Mouse (Mus musculus) cerebellum, postnatal 14 days (tissue): ENCODE results near the gene Zmiz1.

Experiments
- DNase-seq, 2 experiments: peaks; one replicate each; pipeline ENCODE4 v3.0.0; 2021; ENCODE audit warnings: mixed read lengths in 2 of 2

Zmiz1 gene

DNA sequence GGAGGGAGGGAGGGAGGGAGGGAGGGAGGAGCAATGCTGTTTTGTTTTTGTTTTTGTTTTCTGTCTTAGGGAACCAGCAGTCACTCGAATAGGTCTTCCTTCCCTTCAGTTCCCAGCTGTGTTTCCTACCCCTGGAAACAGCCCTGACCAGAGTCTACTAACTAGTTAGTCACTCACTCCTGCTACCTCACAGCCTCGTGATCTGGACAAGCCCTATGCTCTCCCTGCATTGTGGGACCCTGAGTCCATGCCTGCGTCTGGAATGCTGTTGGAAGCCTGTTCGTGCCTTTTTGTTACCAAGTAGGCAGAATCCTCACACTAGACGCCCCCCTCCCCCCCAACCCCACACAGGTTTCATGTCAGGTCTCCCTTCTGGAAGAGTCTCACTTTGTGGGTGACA is 15.0 kb downstream of the Zmiz1 start:
- DNase-seq, result no peak

DNA sequence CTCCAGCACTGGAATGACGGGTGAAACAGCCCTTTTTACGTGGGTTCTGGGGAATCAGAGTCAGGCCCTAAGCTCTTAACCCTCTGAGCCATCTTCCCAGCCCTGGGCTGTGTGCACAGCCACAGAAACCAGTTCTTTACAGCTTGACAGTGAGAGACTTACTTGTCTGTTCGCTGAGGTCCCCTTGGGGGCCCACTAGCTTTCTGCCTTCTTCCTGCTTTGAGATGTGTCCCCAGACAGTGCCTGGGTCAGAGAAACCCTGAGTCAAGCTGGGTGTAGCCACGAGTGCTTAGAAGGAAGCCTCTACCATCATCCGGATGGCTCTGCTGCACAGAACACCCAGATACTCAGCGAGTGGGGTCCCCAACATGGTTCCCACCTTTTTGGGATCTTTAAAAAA is 15.7 kb downstream of the Zmiz1 start:
- DNase-seq, result no peak

DNA sequence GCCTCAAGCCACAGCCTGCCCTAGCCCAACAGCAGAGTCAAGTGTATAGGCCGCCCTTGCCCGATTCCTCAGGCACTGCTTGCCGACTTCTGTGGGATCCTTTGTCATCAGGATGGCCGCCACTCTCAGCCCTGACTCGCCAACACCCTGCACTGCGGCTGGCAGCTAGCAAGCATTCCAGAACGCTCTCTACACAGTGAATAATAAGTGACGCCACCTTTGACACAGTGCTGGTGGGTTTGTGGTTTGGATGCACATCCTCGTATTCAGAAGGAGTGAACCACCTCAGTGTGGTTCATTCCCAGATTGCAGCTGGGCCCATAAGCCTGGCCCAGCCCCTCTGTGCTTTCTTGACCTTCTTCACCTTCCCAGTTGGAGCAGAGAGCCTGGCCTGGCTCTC is 17.1 kb downstream of the Zmiz1 start:
- DNase-seq, result no peak

DNA sequence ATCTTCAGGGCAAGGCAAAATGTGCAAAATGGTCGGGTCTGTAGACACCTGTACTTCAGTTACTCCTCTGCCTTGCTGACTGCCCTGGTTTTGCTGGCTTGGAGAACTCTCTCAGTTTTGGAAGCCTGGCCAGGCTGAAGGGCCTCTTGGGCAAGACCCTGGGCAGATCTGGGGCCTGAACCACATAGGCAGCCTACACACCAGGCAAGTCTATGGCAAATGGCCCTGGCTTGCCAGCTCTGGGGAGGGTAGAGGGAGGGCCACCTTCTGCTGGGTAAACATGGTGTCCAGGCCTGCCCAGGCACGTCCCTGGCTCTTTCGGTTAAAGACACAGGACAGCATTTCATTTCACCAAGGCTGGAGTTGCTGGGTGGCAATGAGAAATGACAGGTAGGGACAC is 17.5 kb downstream of the Zmiz1 start:
- DNase-seq, result peak; percentile 65 to 73

DNA sequence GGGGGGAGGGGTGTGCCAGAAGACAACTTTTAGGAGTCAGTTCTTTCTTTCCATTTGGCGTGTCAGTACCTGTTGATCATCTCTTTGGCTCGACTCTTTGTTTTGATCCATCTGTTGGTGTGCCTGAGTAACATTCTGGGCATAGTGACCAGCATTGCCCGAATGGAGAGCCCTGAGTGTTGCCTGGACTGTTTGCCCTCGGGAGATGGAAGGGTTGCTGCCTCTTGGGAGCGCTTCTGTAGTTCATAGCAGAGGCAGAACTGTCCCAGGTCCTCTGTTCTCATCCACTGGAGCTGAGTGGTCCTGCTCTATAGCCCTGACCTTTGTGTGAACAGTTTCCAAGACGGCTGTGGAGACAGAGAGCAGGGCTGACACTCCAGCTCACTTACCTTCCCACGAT is 18.3 kb downstream of the Zmiz1 start:
- no peak for DNase-seq

DNA sequence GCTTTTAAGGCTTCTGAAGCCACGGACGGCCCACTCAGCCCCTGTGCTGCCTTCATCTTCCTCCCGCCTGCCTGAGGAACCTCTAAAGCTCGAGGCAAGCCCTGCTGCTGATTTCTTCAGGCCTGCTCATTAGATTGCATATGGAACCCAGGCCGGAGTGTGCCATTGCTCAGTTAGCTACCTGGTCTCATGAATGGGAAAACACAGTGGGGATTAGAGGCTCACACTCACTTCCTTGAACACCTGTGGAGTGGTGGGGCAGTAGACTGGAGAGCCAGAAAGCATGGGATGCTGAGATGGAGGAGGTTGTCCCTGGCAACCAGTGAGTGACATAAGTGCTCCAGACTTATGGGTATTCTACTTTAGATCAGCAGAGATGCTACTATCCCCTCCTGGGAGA is 19.3 kb downstream of the Zmiz1 start:
- DNase-seq, result no peak

DNA sequence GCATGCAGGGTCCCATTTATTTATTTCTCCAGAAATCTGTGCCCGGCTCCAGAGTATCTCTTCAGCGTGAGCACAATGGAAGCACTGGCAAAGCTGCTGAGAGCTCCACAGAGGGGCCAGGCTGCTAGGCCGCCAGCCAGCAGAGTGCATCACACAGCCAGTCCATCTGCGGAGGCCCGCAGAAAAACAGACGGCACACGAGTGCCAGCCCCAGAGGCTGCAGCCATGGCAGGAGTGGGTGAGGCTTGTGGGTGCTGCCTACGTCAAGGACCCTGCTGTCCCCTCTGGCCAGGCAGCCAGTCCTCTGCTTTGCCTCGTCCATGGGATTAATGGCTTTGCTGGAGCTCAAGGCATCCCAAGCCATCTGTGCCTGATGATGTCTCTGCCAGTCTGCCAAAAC is 19.8 kb downstream of the Zmiz1 start:
- peak; percentile 75 to 81 for DNase-seq

DNA sequence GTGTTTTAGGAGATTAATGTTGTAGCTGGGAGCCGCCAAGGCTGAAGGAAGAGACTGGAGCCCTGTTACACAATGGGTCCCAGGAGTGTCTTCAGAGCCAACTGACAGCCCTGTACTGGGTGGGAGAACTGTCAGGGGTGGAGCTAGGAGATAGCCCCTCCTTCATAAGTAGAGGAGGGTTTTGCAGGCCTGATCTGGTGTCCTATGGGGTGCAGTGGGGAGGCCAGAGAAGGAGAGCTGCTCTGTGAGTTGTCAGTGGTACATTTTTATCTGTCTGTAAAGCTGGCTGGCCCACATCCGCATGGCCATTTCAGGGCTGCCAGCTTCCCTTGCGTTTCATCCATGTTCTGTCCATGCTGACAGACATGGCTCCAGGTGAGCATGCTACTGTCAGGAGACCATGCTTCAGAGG is 20.9 kb downstream of the Zmiz1 start:
- DNase-seq, result no peak

DNA sequence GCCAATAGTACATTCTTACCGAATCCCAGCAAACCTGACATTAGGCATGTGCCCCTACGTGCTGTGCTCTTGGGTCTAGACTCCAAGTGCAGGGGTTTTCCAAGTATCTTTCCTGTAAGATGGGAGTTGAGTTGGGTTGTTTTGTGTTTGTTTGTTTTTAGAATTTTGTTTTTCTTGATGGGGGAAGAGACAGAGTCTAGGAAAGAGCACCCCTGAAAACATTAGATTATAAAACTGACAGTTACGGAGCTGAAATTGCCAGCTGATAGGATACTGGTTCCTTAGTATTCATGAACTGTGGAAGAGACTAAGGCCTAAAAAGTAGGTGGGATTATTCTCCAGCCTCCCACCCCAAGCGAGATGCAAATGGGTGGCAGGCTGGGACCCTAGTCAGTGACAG is 21.5 kb downstream of the Zmiz1 start:
- DNase-seq, result no peak

DNA sequence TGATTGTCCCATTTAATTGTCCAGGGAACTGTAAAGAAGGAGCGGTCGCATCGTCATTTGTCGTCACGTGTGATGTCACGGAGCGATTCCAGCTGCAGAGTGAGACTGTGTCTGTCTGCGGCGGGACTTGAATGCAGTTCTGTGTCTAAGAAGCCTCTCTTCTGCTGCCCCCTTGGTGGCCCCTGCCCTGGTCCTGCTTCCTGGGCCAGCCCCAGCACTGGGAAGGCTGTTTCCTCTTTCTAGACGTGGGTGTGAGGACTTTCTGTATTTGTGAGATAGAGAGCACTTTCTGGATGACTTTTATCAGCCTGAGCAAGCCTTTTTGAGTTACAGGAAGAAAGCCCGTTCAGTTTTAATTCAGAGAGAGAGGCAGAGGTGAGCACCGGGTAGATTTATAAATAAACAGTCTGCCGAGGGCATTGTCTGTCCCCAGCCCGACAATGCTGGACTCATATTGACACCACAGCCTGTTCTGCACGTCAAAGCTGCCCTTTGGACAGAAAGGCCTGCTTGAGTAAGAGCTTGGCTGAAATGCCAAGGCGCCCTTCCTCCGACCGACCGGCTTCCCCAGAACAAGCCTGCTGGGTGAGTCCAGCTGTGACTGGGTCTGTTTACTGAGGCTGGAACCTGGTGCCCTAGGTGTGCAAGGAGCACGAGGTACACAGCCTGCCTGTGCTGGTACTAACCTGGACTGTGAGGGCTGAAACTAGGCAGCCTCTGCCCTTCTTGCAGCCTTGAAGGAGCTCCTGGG is 22.1 kb downstream of the Zmiz1 start:
- no peak for DNase-seq

DNA sequence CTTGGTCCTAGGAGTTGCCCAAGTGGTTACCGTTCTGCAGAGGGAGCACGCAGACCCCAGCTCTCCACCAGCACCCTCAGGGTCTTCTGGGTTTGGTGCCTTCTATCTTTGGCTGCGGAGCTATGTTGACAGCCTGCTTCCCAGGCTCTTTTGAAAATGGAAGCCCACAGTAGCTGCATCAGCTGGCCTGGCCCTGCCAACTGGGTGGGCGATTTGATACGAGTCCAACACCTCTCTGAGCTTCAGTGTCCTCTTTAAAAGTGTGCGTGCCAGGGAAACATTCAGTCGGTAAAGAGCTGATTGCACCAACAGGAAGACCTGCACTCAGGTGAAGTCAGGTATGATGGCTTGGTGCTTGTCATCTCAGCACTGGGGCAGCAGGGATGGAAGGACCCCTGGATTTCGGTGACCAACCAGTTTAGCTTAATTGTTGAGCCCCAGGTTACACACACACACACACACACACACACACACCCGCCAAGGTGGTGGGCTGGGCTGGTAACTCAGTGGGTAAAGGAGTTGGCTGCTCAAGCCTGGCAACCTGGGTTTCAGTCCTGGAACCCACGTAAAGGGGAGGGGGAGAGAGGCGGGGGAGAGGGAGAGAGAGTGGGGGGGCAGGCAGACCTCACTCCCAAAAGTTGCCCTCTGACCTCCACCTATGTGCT is 22.8 kb downstream of the Zmiz1 start:
- DNase-seq, result no peak

DNA sequence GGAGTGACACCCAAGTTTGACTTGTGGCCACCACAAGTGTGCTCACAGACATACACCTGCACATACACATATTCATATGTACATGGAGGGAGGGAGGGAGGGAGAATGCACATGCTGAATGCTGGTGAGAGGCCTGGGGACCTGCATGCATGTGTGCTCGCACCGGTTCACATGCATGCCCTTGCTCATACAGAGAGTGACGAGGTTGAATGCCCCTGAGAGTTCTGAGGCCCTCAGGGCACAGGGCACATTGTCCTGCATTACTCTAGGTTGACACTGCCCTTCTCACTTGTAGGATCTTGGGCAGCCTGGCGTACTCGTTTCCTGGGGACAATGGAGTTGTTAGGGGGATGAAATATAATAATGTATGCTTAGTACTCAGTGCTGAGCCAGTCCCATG is 23.4 kb downstream of the Zmiz1 start:
- no peak for DNase-seq

DNA sequence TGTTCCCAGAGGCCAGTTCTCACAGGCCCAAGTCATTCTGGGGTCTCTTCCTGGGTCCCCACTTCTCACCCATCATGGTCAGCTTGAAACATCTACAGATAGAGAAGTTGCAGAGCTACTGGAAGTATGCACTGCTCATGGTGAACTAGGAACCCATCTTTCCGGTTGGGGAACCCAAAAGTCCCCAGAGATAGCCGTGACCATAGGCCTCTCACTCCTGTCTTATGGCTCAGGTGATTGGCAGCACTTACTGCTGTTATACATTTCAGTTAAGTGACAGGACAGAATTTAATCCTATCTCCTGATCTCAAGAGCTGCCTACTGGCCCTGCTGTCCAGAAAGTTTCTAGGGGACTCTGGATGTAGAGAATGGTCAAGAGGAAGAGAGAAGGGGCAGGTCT is 24.3 kb downstream of the Zmiz1 start:
- no peak for DNase-seq

DNA sequence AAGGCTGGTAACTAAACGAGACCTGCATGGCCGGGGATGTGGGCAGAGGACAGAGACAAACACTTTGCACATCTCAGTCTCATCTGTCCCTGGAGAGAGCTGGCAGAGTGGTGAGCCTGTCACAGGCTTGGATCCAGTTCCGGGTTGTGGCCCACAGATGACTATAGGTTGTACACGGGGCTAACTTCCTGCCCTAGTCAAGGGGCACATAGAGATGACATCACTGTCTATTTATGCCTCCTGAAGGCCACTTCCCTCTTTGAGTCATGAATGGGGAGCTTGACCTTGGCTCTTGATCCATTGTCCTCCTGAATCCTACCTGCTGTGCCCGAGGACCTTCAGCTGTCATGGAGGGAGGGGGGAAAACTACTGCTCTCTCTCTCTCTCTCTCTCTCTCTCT is 25.1 kb downstream of the Zmiz1 start:
- no peak for DNase-seq

DNA sequence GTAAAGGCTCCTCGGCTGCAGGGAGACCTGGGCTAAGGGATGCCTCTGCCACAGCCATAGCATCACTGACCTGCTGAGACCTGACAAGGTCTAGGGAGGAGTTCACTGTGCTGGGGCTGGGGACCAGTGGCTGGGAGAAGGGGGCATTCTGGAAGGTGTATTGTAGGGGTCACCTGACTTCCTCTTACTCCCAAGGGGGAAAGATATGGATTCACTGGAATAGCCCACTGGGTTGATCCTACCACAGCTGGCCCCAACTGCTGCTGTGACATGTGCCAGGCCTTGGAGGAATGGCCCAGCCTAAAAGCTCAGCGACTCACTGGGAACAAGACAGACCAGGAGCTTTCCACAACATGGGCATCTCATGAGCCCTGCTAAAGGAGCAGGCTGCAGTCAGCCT is 27.2 kb downstream of the Zmiz1 start:
- DNase-seq, result no peak

DNA sequence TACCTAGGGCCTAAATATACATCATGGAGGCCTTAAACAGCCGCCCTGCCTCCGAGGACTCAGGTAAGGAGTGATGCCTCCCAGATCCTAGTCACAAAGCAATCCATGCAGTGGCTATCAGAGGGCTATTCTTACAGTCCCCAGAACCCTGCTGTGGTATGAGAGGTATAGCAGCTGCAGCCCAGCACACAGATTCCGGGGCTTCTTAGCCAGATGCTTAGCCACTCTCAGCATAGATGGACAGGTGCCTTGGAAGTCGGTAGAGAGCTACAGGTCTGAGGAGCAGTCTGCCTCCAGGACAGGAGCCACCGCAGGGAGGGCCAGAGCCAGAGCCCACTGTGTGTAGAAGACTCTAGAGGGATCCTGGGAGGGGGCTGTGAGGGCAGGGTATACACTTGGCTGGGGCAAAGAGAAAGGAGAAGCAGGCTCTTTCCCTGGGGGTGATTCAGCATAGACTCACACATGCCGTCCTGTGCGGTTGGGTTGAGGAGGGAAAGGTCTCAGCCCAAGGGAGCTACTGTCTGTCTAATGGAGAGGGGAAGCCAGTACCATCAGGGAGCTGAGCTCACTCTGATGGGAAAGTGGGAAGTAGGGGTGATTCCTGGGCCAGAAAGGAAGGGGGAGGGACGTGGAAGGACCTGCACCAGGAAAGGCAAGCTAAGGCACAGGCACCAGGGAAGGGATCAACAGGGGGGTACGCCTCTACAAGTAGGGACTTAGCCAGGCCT is 27.9 kb downstream of the Zmiz1 start:
- no peak for DNase-seq

DNA sequence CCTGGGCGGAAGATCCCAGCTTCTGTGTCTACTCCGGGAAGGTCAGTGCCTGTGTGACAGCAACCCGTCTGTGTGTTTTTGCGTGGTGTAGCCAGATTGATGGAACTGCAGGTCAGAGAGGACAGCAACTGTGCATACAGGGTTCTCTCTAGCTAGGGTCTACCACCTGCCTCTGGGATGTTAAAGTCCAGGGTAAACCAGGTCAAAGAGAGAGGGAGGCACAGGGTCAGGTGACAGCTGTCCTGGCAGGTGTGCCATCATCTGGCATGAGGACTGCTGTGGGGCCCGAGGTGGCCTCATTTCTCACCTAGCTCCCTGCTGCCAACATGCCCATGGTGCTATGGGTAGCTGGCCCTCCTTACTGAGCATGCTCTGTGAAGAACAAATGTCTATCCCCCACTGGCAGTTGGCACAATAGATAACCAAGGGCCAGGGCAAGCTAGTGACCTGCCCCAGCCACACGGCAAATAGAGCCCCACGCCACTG is 28.5 kb downstream of the Zmiz1 start:
- DNase-seq, result no peak

DNA sequence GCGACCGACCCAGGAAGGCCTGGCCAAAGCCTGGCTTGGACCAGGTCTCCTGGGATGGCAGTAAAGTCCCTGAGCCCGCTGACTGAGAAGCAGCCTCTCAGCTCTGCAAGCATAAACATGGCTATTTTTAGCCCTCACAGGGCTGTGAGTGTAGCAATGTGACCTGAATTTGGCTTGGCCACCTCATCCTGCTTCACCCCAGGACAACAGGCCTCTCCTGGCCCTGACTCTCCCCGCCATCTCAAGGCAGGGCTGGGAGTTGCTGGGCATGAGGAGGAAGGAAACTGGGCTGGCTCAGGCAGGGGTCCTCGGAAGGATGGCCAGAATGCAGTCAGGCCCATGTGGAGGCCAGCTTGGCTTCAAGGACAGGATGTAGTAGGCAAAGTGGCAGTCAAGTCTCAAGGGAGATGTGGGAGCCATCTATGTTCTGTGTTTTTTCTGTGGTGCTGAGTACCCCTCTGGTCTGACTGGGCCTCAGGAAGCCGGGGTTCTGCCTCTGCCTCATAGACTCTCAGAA is 29.2 kb downstream of the Zmiz1 start:
- peak; percentile 70 to 81 for DNase-seq

DNA sequence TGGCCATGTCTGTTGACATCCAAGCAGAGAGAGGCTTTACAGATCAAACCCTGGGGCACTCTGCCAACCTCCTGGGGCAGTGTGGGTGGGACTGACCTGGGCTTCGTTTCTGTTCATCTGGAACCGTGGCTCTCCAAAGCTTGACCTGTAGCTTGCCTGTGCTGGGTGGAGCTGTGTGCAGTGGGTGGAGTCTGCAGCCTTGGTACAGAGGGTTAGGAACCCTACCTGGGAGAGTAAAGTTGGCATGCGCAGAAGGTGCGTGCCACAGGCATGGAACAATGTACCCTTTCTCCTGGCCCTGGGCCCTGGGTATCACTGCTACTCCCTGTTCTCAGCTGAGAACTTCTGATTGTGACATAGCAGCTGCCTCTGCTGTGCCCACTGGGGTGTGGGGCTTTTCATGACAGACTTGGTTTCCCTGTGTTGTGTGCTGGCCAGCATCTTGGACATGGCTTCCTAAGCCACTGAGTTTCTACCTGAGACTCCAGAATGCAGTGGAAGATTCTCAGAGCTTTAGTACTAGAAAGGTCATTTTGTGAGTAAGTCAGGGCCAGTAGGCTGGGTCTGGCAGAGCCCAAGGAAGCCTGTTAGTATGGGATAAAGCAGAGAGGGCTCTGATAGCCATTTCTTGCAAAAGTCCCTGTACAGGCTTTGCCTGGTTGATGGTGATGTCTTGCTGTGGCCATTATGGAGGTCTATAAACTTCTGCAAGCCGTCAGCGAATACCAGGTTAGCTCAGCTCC is 30.5 kb downstream of the Zmiz1 start:
- peak; percentile 76 to 77 for DNase-seq

DNA sequence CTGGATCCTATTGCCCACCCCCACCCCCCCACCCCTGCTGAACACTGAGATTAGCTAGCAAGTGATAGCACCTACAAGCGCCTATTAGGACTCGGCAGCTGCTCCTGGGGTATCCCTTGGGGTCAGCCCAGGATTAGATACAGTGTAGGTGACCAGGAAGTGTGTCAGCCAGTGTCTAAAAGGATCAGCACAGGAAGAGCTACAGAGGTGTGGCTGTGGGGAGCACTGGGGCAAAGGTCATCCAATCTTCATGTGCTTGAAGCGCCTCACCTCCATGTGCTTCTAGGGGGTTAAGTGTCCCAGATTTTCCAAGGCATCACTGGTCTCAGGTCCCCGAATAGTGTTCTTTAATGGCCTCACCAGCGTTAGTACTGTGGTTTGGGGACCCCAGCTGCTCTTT is 33.0 kb downstream of the Zmiz1 start:
- no peak for DNase-seq

DNA sequence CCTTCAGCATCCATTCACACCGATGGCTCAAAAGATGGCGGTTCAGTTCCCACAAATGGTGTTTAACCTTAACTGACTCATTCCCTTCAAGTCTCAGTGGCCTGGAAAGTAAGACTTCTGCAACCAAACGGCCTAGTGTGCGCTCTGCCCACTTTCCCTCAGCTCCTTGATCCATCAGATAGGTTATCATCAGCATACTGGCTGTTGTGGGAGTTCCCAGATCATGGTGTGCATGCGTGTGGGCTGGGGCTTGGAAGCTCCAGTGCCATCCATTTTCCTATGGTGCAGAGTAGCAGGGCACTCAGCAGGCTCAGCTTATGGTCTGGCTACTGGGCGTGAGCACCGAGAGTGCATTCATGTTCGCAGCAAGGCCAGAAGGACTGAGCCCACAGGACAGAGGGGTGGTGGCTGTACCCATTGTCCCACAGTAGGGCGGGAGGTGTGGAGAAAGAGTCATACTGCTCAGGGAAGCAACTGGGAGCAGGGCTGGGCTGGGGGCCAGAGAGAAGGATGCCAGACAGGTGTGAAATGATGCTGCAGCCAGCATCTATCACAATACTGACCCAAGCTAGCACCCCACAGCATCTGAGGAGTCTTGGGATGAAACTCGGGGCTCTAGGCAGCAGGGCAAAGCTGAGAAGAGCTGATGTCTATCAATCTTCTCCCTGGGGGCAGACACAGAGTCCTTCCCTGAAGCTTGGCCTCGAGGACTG is 33.7 kb downstream of the Zmiz1 start:
- peak in 1 of 2 experiments; percentile 30 for DNase-seq
